Mouse (Mus musculus) hindbrain, embryonic 12.5 days (tissue): Measurements from ENCODE around the gene Decr2. TPM values are rescaled to one million over a fixed set of nuclear protein-coding genes. Genes with fewer than 3 reads are reported as not detected.
A peak's percentile ranks its signal among the peaks of the same experiment; 100 is the strongest.
"Not testable (repeated sequence)": the region's sequence is repeated elsewhere in the genome, so short reads cannot be mapped to it uniquely, and the experiment has no call there.

Experiments
- ATAC-seq: fragments of 200-750 bp; cut with Nextera tagmentation; 2 replicates; pipeline ENCODE4 v1.8.0; 2017; ENCODE audit warnings: moderate TSS enrichment; ENCODE audit not compliant: low FRiP score
- H3K27ac ChIP-seq: fragments of 300-500 bp; sonication (generic); 2 replicates; pipeline ENCODE4 v1.5.1; 2016; ENCODE audit warnings: mild to moderate bottlenecking
- H3K27me3 ChIP-seq: fragments of 300-500 bp; sonication (generic); 2 replicates; pipeline ENCODE4 v1.6.1; 2016; ENCODE audit warnings: mild to moderate bottlenecking
- H3K36me3 ChIP-seq: fragments of 300-500 bp; sonication (generic); 2 replicates; pipeline ENCODE4 v1.6.1; 2016; ENCODE audit warnings: mild to moderate bottlenecking
- H3K4me1 ChIP-seq: fragments of 300-500 bp; sonication (generic); 2 replicates; pipeline ENCODE4 v1.6.1; 2016
- H3K4me2 ChIP-seq: fragments of 300-500 bp; sonication (generic); replicated peaks from 2 replicates; pipeline ENCODE4 v1.6.1; 2016; ENCODE audit warnings: mild to moderate bottlenecking
- H3K4me3 ChIP-seq: fragments of 300-500 bp; sonication (generic); 2 replicates; pipeline ENCODE4 v1.5.1; 2016; ENCODE audit warnings: mild to moderate bottlenecking
- H3K9ac ChIP-seq: fragments of 300-500 bp; sonication (generic); 2 replicates; pipeline ENCODE4 v1.6.1; 2016; ENCODE audit warnings: mild to moderate bottlenecking, moderate library complexity
- H3K9me3 ChIP-seq: fragments of 300-500 bp; sonication (generic); replicated peaks from 2 replicates; pipeline ENCODE4 v1.6.1; 2016; ENCODE audit warnings: mild to moderate bottlenecking
- WGBS: fragments of 180-500 bp; shearing (Covaris S2); methylation state at CpG from one replicate; pipeline ENCODE4 v1.1.7; 2016; 5-methylcytosine and 5-hydroxymethylcytosine counted together
- polyA plus RNA-seq: library from polyadenylated mRNA; unstranded; fragments of >200 nt; fragmentation: Nextera tagmentation; extraction: Ambion mirVana; gene quantifications from 2 replicates; pipeline ENCODE4 v1.2.1, GENCODE M21; 2016

The Decr2 gene
- polyA plus RNA-seq, 1 experiment from 2014 or later, result 33.8 TPM

DNA sequence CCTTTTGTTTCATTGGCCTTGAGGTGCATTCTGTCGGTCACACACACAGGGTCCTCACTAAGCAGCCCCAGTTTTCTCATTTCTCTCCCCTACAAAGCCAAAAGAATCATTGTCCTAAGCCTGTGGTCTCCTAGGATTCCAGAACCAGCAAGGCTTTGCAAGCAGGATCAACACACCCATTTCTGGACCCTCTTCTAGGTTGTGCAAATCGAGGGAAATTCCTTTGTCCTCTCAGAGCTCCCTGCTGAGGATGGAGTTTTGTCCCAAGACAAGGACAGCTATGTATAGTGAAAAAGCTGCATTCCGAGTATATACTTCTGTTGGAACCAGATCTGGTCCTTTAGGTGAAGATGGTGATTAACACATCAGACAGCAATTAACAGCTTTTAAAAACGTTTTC lies 20.0 kb upstream of the Decr2 start:
- Histone ChIP-seq H3K9me3 (no peaks in the 10 kb centered on the region), H3K36me3 (no peaks in the 10 kb centered on the region), H3K4me3 (no peak overlapping the region), H3K27ac (no peak overlapping the region), H3K9ac (no peak overlapping the region), H3K27me3 (peaks cover 51% of the 10 kb centered on the region), H3K4me1 (peaks cover 23% of the 10 kb centered on the region), H3K4me2 (no peak overlapping the region)
- ATAC-seq, result no peak
- 22% methylated on average over 4 of the region's 4 CpGs for WGBS

DNA sequence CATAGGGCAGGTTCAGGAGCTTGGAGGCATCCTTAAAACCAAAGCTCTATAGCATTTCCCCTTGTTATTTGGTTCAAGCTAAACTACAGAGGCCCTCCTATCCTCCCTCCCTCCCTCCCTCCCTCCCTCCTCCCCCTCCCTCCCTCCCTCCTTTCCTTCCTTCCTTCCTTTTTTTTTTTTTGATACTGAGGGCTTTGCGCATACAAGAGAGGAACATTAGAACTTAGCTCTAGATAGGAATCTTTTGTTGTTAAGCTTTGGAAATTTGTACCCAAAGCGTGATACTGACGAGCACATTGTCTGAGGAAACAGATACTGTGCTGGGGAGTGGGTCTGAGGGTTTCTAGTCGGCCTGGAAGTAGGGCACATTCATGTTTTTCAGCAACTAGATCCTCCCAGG lies 15.5 kb upstream of the Decr2 start:
- WGBS, result 68% methylated on average over 4 of the region's 4 CpGs
- no peak for ATAC-seq

DNA sequence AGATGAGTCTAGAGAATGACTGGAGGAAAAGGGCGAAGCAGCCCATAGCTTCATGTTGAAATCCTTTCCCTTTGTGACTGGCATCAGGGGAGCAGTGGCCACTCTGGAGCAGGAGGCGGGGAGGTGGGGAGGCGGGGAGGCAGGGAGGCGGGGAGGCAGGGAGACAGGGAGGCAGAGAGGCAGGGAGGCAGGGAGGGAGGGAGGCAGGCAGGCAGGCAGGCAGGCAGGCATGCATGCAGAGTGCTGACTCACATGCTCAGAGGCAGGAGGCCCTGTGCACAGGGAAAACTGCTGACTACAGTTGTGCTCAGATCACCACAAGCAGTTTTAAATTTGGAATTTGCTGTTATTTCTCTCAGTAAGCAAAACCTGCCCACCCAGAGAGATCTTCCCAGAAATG lies 11.3 kb upstream of the Decr2 start:
- WGBS, result 30% methylated on average over 4 of the region's 4 CpGs
- Histone ChIP-seq H3K27ac (no peak overlapping the region), H3K9me3 (no peaks in the 10 kb centered on the region), H3K4me2 (no peak overlapping the region), H3K4me3 (no peak overlapping the region), H3K27me3 (no peaks in the 10 kb centered on the region), H3K4me1 (no peaks in the 10 kb centered on the region), H3K9ac (no peak overlapping the region), H3K36me3 (no peaks in the 10 kb centered on the region)
- no peak for ATAC-seq

More for the DNA sequence above, 15.5 kb upstream of the Decr2 start:
- Histone ChIP-seq H3K27me3 (peaks cover 5% of the 10 kb centered on the region), H3K9me3 (no peaks in the 10 kb centered on the region), H3K4me3 (no peak overlapping the region), H3K4me2 (no peak overlapping the region), H3K36me3 (no peaks in the 10 kb centered on the region), H3K4me1 (peaks cover under 1% of the 10 kb centered on the region; the same call in 1 of the 2 replicates), H3K27ac (no peak overlapping the region), H3K9ac (no peak overlapping the region)

DNA sequence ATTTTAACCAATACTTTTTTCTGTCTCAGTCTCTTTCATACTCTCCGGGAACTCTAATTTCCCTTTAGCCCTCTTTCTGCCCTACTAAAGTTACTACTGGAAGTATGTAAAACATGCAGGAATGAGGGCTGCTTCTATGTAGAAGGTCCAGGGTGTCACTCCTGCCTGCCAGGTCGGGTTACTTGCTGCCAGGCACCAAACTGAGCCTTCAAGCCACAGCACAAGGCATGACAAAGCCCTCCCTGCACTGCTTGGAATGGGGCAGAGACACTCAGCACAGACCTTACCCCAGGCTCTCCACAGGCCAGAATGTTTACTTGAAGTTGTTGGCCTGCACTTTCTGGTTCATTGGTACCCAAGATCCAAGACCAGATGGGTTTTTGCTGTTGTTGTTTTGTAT lies 10.0 kb upstream of the Decr2 start:
- ATAC-seq, result no peak
- Histone ChIP-seq H3K4me2 (no peak overlapping the region), H3K27ac (no peak overlapping the region), H3K4me3 (no peak overlapping the region), H3K27me3 (no peaks in the 10 kb centered on the region), H3K9me3 (no peaks in the 10 kb centered on the region), H3K4me1 (peaks cover 4% of the 10 kb centered on the region; the same call in 1 of the 2 replicates), H3K36me3 (no peaks in the 10 kb centered on the region), H3K9ac (no peak overlapping the region)
- 37% methylated on average over 2 of the region's 2 CpGs for WGBS

DNA sequence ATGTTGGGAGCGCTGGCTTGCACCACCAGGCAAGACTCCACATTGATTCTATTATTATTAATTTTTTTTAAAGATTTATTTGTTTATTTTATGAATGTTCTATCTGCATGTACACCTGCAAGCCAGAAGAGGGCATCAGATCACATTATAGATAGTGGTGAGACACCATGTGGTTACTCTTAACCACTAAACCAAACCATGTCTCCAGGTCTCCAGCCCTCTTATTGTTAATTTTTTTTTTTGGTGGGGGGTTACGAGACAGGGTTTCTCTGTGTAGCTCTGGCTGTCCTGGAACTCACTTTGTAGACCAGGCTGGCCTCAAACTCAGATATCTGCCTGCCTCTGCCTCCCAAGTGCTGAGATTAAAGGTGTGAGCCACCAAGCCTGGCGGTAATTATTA lies 9.2 kb upstream of the Decr2 start:
- not testable (repeated sequence) for H3K9me3 ChIP-seq, H3K4me2 ChIP-seq, H3K4me3 ChIP-seq, H3K27ac ChIP-seq, H3K9ac ChIP-seq, H3K4me1 ChIP-seq, H3K27me3 ChIP-seq, ATAC-seq, H3K36me3 ChIP-seq
- WGBS, result 66% methylated on average over 3 of the region's 3 CpGs

DNA sequence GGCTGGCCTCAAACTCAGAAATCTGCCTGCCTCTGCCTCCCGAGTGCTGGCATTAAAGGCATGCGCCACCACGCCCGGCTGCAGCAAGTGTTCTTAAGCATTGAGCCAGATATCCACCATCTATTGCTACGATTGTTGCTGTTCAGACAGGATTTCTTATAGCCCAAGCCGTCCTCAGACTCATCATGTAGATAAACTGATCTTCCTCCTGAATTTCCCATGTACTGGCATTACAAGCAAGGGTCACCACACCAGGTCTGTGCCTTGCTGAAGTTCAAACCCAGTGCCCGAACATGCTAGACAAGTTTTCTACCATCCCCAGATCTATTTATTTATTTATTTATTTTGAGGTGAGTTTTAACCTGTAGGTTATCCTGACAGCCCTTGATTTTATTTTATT lies 8.3 kb upstream of the Decr2 start:
- Histone ChIP-seq H3K9ac (no peak overlapping the region), H3K27me3 (no peaks in the 10 kb centered on the region), H3K4me1 (peaks cover 12% of the 10 kb centered on the region), H3K27ac (no peak overlapping the region), H3K9me3 (no peaks in the 10 kb centered on the region), H3K4me2 (no peak overlapping the region), H3K4me3 (no peak overlapping the region), H3K36me3 (no peaks in the 10 kb centered on the region)
- 93% methylated on average over 7 of the region's 7 CpGs for whole genome bisulfite sequencing
- no peak for ATAC-seq

DNA sequence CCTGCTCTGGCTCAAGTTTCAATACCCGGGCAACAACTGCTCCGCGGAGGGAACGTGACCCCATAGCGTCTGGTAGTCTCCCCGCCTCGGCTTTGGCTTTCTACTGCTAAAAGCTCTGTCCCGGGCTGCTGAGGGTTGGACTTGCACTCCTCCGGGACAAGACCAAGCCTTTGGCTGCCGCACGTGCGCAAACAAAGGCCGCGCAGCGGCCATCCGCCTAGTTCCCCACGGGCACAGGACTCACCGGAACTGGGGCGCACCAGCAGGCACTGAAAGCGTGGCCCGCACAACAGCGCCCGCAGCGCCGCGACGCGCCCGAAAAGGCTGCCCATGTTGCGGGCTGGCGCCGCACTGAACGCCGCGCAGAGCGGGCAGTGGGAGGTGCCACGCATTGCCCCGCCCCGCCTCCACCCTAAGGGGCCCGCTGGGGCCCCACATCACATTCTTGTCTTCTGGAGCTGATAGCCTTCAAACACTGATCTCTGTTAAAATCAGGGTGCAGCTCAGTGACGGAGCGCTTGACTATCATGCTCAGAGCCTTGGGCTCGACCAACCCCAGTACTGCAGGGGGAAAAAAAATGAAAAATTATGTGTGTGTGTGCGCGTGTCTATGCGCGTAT lies 5.1 kb upstream of the Decr2 start, which contains the start of gene Nme4:
Nme4 (minus strand) TSS at position 482 of the 620 bp plus-strand sequence.
- Histone ChIP-seq H3K4me3 (peak within 1 kb of the TSS; percentile 57), H3K9me3 (no peaks in the 10 kb centered on the region), H3K27ac (peak within 1 kb of the TSS; percentile 62), H3K4me2 (peak within 1 kb of the TSS; percentile 86), H3K36me3 (peaks cover 8% of the 10 kb centered on the region; the same call in 1 of the 2 replicates), H3K4me1 (peaks cover 12% of the 10 kb centered on the region), H3K9ac (peak within 1 kb of the TSS; percentile 74), H3K27me3 (no peaks in the 10 kb centered on the region)
- WGBS, result 3% methylated on average over 47 of the region's 47 CpGs
- peak; percentile 69 for ATAC-seq

DNA sequence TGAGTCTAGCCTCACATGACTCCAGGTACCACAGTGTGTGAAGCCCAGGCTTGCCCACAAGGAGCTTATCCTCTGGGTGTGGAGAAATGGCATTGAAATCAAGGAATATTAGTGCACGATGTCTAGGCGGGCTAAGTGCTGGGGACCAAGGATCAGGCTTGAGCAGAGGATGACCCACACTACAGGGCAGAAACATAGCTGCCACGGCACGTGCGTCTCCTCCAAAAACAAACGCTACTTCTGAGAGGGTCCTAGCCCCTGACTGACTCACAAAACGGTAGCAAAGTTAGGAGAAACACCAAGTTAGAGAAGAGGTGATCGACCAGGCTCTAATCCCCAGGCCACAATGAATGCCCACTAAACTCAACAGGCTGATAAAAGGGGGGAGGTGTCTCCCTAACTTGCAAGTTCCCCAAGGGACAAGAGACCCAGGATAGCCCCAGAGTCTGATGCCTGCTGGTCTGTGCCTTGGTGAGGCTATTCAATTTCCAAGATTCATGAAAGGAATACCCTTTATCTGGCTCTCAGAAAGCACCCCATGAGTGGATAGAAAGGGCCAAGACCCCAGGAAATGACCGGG lies 4.5 kb upstream of the Decr2 start:
- WGBS, result 35% methylated on average over 9 of the region's 9 CpGs
- H3K9me3 ChIP-seq, result no peaks in the 10 kb centered on the region

DNA sequence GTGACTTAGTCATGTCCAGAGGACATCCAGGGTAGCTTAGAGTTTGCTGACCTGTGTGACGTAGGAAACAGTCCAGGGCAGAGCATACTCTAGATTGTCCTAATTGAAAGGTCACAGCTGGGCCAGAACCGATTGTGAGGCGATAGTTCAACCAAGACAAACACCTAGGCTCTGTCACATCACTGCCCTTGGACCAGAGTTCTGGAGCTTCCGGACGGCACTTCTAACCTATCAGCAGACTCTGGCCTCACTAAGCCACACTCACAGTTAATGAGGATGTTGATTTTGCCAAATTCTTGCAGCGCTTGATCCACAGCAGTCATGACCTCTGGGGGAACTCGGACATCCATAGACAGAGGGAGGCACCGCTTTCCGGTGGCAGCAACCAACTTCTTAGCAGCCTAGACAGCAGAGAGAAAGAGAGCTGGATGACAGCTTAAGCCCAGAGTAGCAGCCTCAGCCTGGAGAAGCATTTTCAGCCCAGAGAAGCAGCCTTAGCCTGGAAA lies 3.0 kb downstream of the Decr2 start:
- 87% methylated on average over 9 of the region's 9 CpGs for WGBS
- peaks cover 5% of the 10 kb centered on the region; the same call in 1 of the 2 replicates for H3K4me1 ChIP-seq
- H3K27me3 ChIP-seq, result no peaks in the 10 kb centered on the region
- no peak overlapping the region for H3K27ac ChIP-seq
- peaks cover 15% of the 10 kb centered on the region for H3K36me3 ChIP-seq
- no peak for ATAC-seq
- H3K9ac ChIP-seq, result no peak overlapping the region
- H3K9me3 ChIP-seq, result no peaks in the 10 kb centered on the region
- H3K4me2 ChIP-seq, result no peak overlapping the region
- H3K4me3 ChIP-seq, result no peak overlapping the region

More for the DNA sequence above, 4.5 kb upstream of the Decr2 start:
- peak overlapping the region; percentile 62 for H3K27ac ChIP-seq
- peak overlapping the region; percentile 86 for H3K4me2 ChIP-seq
- H3K27me3 ChIP-seq, result no peaks in the 10 kb centered on the region
- peak overlapping the region; percentile 74 for H3K9ac ChIP-seq
- peaks cover 15% of the 10 kb centered on the region for H3K4me1 ChIP-seq
- ATAC-seq, result no peak
- H3K36me3 ChIP-seq, result peaks cover 8% of the 10 kb centered on the region; the same call in 1 of the 2 replicates
- H3K4me3 ChIP-seq, result peak overlapping the region; percentile 57

DNA sequence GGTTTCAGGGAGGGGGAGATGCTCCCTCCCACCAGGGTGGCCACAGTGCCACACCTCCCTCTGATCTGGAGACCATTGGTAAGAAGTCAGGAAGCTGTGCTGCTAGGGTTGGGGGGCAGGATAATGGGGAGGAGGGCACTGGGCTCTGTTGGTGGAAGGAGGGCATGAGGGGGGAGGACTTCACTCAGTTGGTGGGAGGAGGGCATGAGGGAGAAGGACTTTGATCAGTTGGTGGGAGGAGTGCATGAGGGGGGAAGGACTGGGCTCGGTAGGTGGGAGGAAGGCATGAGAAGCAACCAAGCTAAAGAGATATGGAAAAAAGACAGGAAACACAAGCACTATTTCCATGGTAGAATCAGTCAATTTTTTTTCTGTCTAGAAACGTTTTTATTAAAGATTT lies 9.3 kb downstream of the Decr2 start:
- no peak overlapping the region for H3K4me2 ChIP-seq
- peaks cover 8% of the 10 kb centered on the region for H3K27me3 ChIP-seq
- H3K4me1 ChIP-seq, result no peaks in the 10 kb centered on the region
- H3K9me3 ChIP-seq, result no peaks in the 10 kb centered on the region
- WGBS, result 32% methylated on average over 2 of the region's 2 CpGs
- no peak overlapping the region for H3K27ac ChIP-seq
- peaks cover 14% of the 10 kb centered on the region for H3K36me3 ChIP-seq
- no peak overlapping the region for H3K4me3 ChIP-seq
- no peak for ATAC-seq
- H3K9ac ChIP-seq, result no peak overlapping the region

DNA sequence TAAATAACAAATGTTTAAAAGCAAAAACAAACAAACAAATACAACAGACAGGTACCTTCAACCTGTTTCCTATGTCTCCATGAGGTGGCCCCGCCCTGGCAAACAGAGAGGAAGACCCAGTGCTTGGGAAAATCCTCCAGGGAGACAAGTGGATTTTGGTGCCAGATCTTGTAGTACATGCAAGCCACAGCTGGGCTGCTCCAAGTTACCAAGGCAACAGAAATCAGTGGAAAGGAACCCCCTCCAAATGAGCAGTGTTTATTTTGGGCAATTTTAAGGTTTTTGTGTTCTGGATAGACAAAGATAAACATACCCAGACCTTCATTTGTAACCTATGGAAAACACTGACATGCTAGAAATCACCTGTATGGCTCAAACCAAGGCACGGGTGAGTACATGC lies 11.3 kb downstream of the Decr2 start:
- Histone ChIP-seq H3K9ac (no peak overlapping the region), H3K36me3 (peaks cover 14% of the 10 kb centered on the region), H3K27ac (no peak overlapping the region), H3K4me1 (no peaks in the 10 kb centered on the region), H3K4me3 (no peak overlapping the region), H3K4me2 (no peak overlapping the region), H3K9me3 (no peaks in the 10 kb centered on the region), H3K27me3 (peaks cover 11% of the 10 kb centered on the region)
- ATAC-seq, result no peak
- WGBS, result 73% methylated on average over 2 of the region's 2 CpGs

DNA sequence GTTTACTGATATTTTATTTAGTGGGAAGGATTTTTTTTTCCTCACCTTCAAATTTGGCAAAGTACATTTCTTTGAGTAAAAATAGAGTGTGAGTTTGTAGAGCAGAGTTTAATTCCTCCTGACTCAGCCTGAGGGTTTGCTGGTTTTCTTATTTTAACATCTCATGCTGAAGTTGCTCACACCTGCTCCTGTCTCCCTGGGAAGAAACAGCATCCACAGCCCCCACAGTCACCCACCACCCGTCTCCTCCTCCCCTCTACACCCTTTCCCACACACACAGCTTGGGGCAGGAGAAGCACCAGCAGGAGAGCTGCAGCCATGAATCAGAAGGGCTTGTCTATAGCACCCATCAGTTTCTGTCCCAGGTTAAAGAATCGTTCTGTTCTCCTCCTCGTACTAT lies 14.9 kb downstream of the Decr2 start:
- no peaks in the 10 kb centered on the region for H3K4me1 ChIP-seq
- H3K4me2 ChIP-seq, result no peak overlapping the region
- no peak overlapping the region for H3K27ac ChIP-seq
- no peak overlapping the region for H3K4me3 ChIP-seq
- H3K27me3 ChIP-seq, result peaks cover 18% of the 10 kb centered on the region
- no peaks in the 10 kb centered on the region for H3K9me3 ChIP-seq
- WGBS, result 74% methylated on average over 3 of the region's 3 CpGs
- no peak overlapping the region for H3K9ac ChIP-seq
- no peak for ATAC-seq
- H3K36me3 ChIP-seq, result no peaks in the 10 kb centered on the region

DNA sequence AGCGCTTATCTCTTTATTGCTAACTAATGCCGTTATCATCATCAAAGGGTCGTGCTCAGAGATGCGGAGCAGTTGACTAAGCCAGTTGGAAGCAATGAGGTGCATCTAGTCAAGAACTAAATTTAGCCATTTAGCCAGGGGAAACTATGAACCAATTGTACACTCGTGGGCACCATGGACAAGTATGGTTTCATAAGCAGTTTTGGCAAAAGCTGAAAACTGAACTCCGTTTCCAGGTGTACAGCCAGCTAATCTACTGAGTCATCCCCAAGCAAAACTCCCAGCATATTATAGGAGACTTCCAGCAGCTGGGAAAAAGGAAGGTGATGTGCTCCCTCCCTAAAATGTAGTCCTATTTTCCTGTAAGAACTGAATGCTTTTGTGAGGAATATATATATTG lies 20.0 kb downstream of the Decr2 start:
- no peak for ATAC-seq
- Histone ChIP-seq H3K36me3 (peaks cover 3% of the 10 kb centered on the region; the same call in 1 of the 2 replicates), H3K4me2 (peak overlapping the region; percentile 100), H3K9ac (no peak overlapping the region), H3K4me1 (peaks cover 36% of the 10 kb centered on the region), H3K27me3 (peaks cover 14% of the 10 kb centered on the region; the same call in 1 of the 2 replicates), H3K9me3 (no peaks in the 10 kb centered on the region), H3K4me3 (peak overlapping the region; percentile 74), H3K27ac (no peak overlapping the region)
- 42% methylated on average over 6 of the region's 6 CpGs for WGBS
